Mouse (Mus musculus): ENCODE measurements at regions not wholly inside any gene's neighbourhood (a gene's known extent, or its start where the extent isn't known, plus 50 kb on each side); places are given as distances from the start of the nearest gene placed in this dataset.

DNA sequence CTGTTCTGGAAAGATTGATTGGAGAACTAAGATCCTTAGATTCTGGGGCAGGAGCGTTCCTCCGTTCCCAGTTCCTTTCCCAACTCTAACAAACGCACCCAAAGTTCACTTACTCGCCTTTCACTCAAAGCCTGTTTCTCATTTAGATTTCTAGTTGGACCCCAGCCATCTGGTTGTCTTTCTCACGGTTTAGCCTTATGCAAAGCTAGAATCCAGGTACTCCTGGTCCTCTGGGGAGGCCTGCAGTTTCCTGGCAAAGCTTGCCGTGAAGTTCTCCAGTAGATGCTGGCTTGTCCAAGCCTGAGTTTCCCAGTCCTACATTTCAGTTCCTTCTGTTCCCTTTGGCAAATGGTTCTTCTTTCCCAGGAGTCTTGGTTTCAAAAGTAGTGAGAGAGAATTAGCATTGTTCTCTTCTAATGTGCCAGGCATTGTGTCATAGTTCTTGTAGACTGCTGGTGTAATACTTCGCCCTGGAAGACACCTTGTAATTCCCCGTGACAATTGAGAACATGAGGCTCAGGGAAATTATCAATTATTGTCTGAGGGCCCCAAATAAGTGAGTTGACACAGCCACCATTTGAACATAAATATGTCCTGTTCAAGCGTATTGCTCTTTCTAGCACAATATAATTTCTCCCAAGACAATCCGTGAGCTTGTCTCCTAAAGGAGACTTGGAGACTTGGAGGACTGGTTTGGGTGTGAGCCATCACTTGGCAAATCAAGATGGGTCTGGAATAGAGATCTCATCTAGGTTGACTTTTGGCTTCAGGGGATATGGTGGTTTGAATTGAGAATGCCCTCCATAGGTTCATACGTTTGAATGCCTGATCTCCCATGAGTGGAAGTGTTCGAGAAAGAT is 126.0 kb downstream of the Mtx2 start:
- 86% methylated on average over 12 of the region's 12 CpGs for WGBS
- TF ChIP-seq CTCF (IDR thresholded peaks at IDR 0.05; ENCODE audit: extremely low read depth, insufficient read length, insufficient replicate concordance, low read depth, low read length) (no peak), POLR2A (IDR thresholded peaks at IDR 0.05; ENCODE audit: low read depth, low read length) (no peak)
- no peaks in the 10 kb centered on the region for H3K36me3 ChIP-seq (ENCODE audit: control insufficient read depth, insufficient read depth, low read length)
- H3K27ac ChIP-seq (ENCODE audit: insufficient read depth, low read depth, low read length): no peak overlapping the region
- no peaks in the 10 kb centered on the region for H3K27me3 ChIP-seq (ENCODE audit: control insufficient read depth, insufficient read depth, low read length)
- no peaks in the 10 kb centered on the region for H3K4me1 ChIP-seq (ENCODE audit: control insufficient read depth, insufficient read depth, insufficient read length, low read length)
- no peak overlapping the region for H3K4me3 ChIP-seq (ENCODE audit: low read depth, low read length)

GRCm38 (mm10) chr2:74954101-74954500 is 128.5 kb downstream of the Mtx2 start:
- TF ChIP-seq POLR2A (IDR thresholded peaks at IDR 0.05; ENCODE audit: low read depth, low read length): no peak
- no peak for TF ChIP-seq CTCF (IDR thresholded peaks at IDR 0.05; ENCODE audit: extremely low read depth, insufficient read length, insufficient replicate concordance, low read depth, low read length)
- 60% methylated on average over 9 of the region's 9 CpGs for WGBS

GRCm38 (mm10) chr2:74955281-74956128 is 129.9 kb downstream of the Mtx2 start:
- H3K36me3 ChIP-seq (ENCODE audit: control insufficient read depth, insufficient read depth, low read length): no peaks in the 10 kb centered on the region
- H3K4me3 ChIP-seq (ENCODE audit: low read depth, low read length): no peak overlapping the region
- H3K27ac ChIP-seq (ENCODE audit: insufficient read depth, low read depth, low read length): no peak overlapping the region
- no peaks in the 10 kb centered on the region for H3K27me3 ChIP-seq (ENCODE audit: control insufficient read depth, insufficient read depth, low read length)
- no peaks in the 10 kb centered on the region for H3K4me1 ChIP-seq (ENCODE audit: control insufficient read depth, insufficient read depth, insufficient read length, low read length)
- TF ChIP-seq POLR2A (IDR thresholded peaks at IDR 0.05; ENCODE audit: low read depth, low read length): no peak
- WGBS: 82% methylated on average over 4 of the region's 4 CpGs

More at GRCm38 (mm10) chr2:74954101-74954500, 128.5 kb downstream of the Mtx2 start:
- Histone ChIP-seq H3K27ac (ENCODE audit: insufficient read depth, low read depth, low read length) (no peak overlapping the region), H3K4me3 (ENCODE audit: low read depth, low read length) (no peak overlapping the region), H3K27me3 (ENCODE audit: control insufficient read depth, insufficient read depth, low read length) (no peaks in the 10 kb centered on the region), H3K36me3 (ENCODE audit: control insufficient read depth, insufficient read depth, low read length) (no peaks in the 10 kb centered on the region), H3K4me1 (ENCODE audit: control insufficient read depth, insufficient read depth, insufficient read length, low read length) (no peaks in the 10 kb centered on the region)

GRCm38 (mm10) chr2:74956129-74956450 is 130.5 kb downstream of the Mtx2 start:
- TF ChIP-seq CTCF (IDR thresholded peaks at IDR 0.05; ENCODE audit: extremely low read depth, insufficient read length, insufficient replicate concordance, low read depth, low read length) (no peak), POLR2A (IDR thresholded peaks at IDR 0.05; ENCODE audit: low read depth, low read length) (no peak)
- WGBS: 85% methylated on average over 1 of the region's 1 CpGs
- no peaks in the 10 kb centered on the region for H3K27me3 ChIP-seq (ENCODE audit: control insufficient read depth, insufficient read depth, low read length)

DNA sequence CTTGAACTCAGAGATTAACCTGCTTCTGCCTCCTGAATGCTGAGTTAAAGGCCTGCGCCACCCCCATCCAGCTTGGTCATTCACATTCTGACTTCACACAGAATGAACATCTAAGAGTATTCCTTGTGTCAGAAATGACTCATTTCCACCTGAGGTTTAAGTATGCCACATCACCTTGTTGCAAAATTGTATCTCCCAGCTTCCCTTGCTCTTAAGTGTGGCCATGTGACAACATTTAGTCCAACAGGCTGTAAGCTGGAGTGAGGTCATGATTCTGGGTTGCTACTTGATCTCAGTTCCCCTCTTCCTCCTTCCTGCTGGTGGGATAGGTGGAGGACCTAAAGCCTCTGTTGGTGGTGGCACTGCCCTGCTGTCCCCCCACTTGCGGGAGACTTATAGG is 131.0 kb downstream of the Mtx2 start:
- Histone ChIP-seq H3K27ac (ENCODE audit: insufficient read depth, low read depth, low read length) (no peak overlapping the region), H3K4me3 (ENCODE audit: low read depth, low read length) (no peak overlapping the region), H3K27me3 (ENCODE audit: control insufficient read depth, insufficient read depth, low read length) (no peaks in the 10 kb centered on the region), H3K36me3 (ENCODE audit: control insufficient read depth, insufficient read depth, low read length) (no peaks in the 10 kb centered on the region), H3K4me1 (ENCODE audit: control insufficient read depth, insufficient read depth, insufficient read length, low read length) (no peaks in the 10 kb centered on the region)
- 90% methylated on average over 2 of the region's 2 CpGs for WGBS
- TF ChIP-seq POLR2A (IDR thresholded peaks at IDR 0.05; ENCODE audit: low read depth, low read length): no peak
- no peak for TF ChIP-seq CTCF (IDR thresholded peaks at IDR 0.05; ENCODE audit: extremely low read depth, insufficient read length, insufficient replicate concordance, low read depth, low read length)

More at GRCm38 (mm10) chr2:74956129-74956450, 130.5 kb downstream of the Mtx2 start:
- no peaks in the 10 kb centered on the region for H3K4me1 ChIP-seq (ENCODE audit: control insufficient read depth, insufficient read depth, insufficient read length, low read length)
- no peaks in the 10 kb centered on the region for H3K36me3 ChIP-seq (ENCODE audit: control insufficient read depth, insufficient read depth, low read length)
- H3K27ac ChIP-seq (ENCODE audit: insufficient read depth, low read depth, low read length): no peak overlapping the region
- no peak overlapping the region for H3K4me3 ChIP-seq (ENCODE audit: low read depth, low read length)

DNA sequence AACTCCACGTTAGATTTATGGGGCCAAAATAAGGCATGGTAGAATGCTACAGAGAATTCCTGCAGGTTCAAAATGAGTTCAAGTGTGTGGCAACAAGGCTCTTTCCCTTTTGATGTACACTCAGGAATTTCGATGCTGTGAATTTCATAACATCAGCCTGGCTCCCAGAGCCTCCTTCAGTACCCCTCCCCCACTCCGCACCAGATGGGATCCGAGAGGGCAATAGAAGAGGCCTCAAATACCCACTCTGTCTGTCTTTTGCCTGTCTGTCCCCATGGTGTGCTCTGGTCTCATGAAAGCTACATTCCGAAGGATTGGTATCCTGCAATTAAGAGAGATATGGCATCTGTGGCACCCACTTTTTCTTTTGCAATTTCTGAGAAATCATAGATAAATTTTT is 134.3 kb downstream of the Mtx2 start:
- TF ChIP-seq POLR2A (IDR thresholded peaks at IDR 0.05; ENCODE audit: low read depth, low read length): no peak
- Histone ChIP-seq H3K4me3 (ENCODE audit: low read depth, low read length) (no peak overlapping the region), H3K27me3 (ENCODE audit: control insufficient read depth, insufficient read depth, low read length) (no peaks in the 10 kb centered on the region), H3K27ac (ENCODE audit: insufficient read depth, low read depth, low read length) (no peak overlapping the region), H3K4me1 (ENCODE audit: control insufficient read depth, insufficient read depth, insufficient read length, low read length) (no peaks in the 10 kb centered on the region), H3K36me3 (ENCODE audit: control insufficient read depth, insufficient read depth, low read length) (no peaks in the 10 kb centered on the region)
- 67% methylated on average over 5 of the region's 5 CpGs for WGBS

DNA sequence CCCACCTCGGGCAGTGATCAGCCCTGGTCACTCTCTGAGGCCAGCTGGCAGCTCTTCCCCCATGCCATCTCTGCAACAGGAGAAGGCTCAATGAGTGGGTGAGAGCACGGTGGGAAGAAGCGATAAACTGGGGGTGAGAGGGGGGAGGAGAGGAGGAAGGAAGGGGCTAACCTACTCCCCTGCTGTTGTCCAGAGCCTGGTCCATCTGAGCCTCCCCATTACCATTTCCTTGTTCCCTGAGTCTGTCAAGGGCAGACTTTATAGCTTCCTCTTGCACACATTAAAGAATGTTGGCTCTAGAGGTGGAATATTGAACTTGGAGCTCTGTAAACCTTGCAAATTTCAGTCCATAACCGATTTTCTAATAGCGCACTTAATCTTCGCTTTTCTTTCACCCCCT is 136.8 kb downstream of the Mtx2 start:
- no peaks in the 10 kb centered on the region for H3K4me1 ChIP-seq (ENCODE audit: control insufficient read depth, insufficient read depth, insufficient read length, low read length)
- H3K36me3 ChIP-seq (ENCODE audit: control insufficient read depth, insufficient read depth, low read length): no peaks in the 10 kb centered on the region
- WGBS: 80% methylated on average over 6 of the region's 6 CpGs
- H3K27ac ChIP-seq (ENCODE audit: insufficient read depth, low read depth, low read length): no peak overlapping the region
- no peak for TF ChIP-seq POLR2A (IDR thresholded peaks at IDR 0.05; ENCODE audit: low read depth, low read length)
- TF ChIP-seq CTCF (IDR thresholded peaks at IDR 0.05; ENCODE audit: extremely low read depth, insufficient read length, insufficient replicate concordance, low read depth, low read length): no peak
- no peaks in the 10 kb centered on the region for H3K27me3 ChIP-seq (ENCODE audit: control insufficient read depth, insufficient read depth, low read length)
- H3K4me3 ChIP-seq (ENCODE audit: low read depth, low read length): no peak overlapping the region

All from small intestine, adult 2 months (tissue).